Mouse (Mus musculus) embryo, embryonic 11.5 days (tissue): Measurements from ENCODE around the gene Ajap1.

ENCODE experiments used
- DNase-seq: peaks from one replicate; pipeline ENCODE4 v3.0.0-alpha.2; 2012; ENCODE audit warnings: low read depth, low spot score

Ajap1 gene

GRCm38 (mm10) chr4:153453496-153453895 is 29.1 kb downstream of the Ajap1 start:
- DNase-seq = no peak

DNA sequence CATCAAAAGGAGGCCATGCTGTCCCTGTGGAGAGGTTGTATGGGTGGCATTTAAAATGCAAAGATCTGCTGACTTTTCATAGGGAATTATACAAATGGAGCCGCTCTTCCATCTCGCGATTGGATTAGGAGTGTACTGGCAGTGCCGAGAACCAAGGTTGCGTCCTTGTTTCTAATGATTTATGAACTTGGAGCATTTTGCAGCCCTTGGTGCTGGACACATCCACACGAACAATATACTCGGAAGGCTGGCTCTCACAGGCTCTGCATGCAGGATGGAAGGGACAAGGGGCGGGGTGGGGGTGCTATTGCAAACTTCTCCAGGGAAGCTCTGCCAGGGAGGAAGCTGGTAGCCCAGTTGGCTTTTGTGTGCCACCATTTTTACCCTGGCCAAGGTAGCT is 31.1 kb downstream of the Ajap1 start:
- DNase-seq = no peak

DNA sequence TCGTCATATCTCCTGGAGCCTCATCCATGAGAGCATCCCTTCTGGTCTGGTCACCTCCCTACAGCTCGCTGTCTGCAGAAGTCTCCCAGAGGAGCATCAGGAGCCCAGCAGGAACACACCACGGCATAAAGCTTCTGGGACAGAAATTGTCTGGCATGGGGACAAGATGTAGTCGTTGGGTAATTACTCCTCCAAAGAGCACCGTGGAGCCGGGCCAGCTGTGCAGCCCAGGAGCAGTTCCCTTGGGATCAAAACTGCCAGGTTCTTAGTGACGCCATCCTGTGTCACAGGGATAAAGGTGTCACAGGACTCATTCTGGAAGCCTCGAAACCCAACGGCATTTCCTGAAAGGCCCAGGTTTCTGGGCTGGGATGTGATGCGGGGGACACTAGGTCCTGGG is 40.1 kb downstream of the Ajap1 start:
- DNase-seq = no peak

DNA sequence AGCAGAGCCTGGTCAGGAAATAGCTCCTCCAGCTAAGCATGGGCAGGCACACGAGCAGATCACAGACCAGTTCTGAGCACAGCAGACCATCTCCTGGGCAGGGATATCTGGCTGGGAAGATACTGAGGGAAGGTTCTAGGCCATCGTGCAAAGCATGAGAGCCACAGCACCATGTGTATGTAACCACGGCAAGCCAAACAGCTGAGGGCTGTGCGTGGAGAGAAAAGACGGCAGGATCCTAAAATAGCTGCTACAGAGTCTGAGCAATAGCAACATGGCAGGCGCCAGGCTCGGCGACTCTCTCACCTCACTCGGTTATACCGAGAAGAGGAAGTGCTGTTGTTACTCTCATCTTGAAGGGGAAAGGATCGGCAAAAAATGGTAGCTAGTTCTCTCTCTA is 42.7 kb downstream of the Ajap1 start:
- DNase-seq = no peak

DNA sequence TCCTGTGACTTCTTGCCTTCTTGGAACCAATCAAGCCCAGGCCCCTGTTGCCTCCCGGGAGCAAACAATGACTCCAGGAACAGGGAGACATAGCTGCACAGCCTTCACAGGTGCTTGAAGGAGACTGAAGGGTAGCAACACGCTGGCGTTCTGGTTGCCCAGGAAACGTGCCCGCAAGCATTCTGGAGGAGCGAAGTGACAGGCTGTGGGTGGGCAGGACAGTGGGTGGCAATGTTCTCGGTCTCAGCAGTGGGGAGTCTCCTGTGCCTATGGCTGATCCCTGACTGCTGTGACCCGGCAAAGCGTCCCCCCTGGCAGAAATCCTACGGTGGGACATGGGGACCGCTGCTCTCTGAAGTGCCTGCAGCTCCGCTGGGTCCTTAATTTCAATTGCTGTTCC is 43.6 kb downstream of the Ajap1 start:
- no peak for DNase-seq

DNA sequence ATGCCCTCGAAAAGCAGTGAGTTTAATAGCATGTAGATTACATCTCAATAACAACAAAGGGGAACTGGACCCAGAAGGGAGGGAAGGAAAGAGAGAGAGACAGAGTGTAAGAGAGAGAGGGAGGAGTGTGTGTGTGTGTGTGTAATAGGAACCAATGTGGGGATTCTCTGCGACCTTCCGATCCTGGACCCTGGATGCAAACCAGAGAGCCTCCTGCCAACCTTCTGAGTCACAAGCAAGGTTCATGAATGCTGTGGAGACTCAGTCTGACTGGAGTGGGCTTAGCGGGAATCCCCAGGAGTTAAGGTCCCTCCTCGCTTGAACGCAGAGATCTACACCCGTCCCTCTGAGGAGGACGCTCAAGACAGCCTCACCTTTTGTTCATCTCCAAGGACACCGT is 45.4 kb downstream of the Ajap1 start:
- no peak for DNase-seq

DNA sequence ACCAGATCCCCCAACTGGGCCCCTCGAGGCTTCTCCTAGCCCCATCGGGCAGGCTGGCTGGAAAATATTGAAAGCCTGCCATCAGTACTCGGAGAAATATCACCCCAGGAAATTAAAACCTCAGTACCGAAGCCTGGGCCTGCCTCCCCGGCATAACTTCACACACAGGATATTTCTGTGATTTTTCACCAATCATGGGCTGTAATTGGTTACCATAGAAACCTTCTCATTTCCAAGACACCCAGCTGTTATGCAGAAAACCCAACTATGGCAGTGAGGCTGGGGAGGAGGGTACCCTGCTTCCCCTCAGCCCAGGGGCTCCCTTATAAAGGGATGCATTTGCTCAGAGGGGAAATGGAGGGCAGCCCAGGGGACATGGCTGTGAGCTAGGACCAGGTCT is 46.7 kb downstream of the Ajap1 start:
- DNase-seq = no peak

DNA sequence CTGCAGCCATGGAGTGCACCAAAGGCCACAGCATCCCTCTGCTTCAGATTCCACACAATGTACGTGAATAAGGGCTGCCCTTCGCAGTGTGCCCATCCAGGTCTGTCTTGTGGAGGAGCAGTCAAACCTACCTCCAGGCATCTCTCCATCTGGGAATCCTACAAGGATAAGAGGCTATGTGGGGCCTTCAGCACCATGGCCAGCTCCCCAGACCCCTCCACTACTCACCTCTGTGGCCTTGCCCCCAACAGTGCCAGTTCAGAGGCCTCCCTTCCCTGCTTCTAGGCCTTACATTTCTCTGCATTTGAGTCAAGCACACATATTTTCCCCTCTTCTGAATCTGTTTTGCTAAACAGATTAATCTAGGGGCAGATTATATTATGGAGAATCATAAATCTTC is 52.6 kb downstream of the Ajap1 start:
- DNase-seq = peak; percentile 36

- DNase-seq = no peak
Measured at GRCm38 (mm10) chr4:153425961-153426656, 56.5 kb downstream of the Ajap1 start.

DNA sequence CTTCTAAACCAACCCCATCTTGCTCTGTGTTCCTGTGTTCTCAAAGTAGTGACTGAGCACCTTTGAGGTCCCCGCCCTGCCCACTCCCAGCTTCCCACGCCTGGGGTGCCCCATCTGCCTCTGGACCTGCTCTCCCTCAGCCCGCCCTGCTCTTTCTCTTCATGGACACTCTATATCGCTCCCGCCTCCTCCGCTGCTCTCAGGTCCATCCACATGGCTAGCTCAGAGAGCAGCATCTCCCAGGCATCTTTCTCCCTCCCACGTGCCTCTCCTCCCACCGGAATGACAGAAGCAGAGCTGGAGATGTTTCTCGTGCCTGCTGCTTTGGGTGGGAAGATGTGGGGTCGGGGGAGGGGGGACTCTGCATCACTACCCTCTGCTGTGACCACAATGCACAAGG is 58.3 kb downstream of the Ajap1 start:
- DNase-seq = no peak

GRCm38 (mm10) chr4:153417926-153418325 is 64.7 kb downstream of the Ajap1 start:
- DNase-seq = peak; percentile 45

DNA sequence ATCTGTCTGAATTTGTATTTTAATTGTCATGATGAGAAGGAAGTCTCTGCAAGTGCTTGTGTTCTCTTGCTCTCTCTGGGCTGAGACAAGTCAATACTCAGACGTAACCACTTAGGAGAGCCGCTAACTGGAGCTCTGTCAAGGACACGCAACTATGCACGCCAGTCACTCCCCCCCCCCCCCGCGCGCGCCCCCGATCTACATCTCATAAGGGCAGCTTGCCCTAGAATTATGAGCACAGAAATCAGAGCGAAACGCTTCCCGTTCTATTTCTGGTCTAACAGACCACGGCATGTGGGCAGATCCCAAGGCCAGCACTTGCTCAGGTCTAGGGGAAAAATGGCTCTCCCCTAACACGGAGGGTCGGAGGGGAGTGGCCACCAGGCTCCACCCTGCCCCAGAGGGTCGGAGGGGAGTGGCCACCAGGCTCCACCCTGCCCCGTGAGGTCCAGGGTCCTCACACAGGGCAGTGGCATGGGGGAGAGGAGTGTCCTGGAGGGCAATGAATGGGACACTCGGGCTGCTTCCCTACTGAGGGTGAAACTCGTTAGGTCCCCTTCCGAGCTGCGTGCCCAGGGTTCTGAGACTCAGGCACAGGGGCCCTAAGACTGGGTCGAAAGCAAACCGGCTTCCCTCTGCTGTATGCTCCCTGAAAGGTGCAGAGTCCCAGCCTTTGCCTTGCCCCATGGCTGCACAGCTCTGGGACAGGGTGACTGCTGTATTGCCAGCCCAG is 65.3 kb downstream of the Ajap1 start:
- peak; percentile 20 for DNase-seq

DNA sequence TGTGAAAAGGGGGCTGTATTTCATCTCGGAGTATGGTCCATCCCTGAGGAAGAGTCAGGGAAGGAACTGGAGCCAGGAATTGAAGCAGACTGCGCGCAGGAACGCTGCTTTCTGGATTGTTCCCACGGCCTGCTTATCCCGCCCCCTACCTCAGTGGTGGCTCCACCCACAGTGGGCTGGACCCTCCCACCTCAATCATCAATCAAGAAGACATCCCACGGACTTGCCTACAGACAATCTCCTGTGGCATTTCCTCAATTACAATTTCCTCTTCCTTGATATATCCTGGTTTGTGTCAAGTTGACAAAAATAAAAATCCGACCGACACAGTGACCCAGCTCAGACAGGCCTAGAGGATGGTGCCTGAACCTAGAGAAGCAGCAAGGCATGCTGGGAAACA is 66.5 kb downstream of the Ajap1 start:
- DNase-seq = no peak

DNA sequence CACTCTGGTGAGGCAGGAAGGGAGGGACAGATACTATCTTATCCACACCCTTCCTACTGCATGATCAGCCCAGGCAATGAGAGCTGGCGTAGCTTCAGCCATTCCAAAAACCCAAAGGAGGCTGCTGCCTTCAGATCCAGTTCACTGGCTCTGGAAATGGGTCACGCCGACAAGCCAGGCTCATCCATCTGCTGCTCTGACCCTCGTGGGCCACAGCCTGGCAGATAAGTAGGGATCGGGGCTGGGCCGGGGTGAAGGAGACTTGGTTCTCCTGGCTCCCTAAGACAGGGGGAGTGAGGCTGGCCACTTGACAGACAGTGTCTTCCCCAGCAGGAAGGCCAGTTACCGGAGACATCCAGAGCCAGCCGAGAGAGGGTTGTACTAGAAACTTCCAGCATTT is 84.2 kb downstream of the Ajap1 start:
- DNase-seq = no peak

DNA sequence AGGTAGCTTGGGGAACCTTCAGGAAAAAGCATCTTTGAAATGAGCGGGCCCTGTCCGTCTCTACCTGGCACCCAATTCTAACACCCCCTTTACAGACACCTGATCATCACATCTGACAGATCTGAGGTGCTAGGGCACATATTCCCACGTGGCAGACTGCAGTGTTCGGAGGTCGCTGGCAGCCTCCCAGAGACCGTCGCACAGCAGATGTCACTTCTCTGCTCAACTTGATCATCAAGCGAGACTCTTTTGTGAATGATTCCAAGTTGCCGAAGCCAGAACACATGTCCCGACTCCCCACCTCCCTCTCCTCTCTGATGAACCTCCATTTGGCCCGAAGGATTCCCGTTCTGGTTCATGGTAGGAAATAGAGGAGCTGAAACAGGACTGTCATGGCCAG is 95.1 kb downstream of the Ajap1 start:
- DNase-seq = no peak

DNA sequence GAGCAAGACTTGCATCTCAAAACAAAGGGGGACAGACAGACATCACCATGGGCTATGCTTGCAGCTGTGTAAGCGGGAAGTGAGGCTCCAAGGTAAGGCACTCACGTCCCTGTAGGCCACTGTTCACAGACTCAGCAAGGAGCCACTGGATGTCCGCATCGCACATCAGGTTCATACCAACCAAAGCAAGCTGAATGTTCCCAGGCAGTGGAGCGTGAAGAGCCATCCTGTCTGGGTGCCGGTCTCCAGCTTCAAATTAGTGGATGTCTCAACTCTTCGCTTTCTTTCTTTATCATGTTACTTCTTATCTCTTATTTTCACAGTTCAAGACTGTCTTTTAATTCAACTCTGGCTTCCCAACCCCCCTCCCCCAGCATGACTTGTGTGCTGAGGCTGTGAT is 101.2 kb downstream of the Ajap1 start:
- no peak for DNase-seq

GRCm38 (mm10) chr4:153380885-153381284 is 101.7 kb downstream of the Ajap1 start:
- no peak for DNase-seq

DNA sequence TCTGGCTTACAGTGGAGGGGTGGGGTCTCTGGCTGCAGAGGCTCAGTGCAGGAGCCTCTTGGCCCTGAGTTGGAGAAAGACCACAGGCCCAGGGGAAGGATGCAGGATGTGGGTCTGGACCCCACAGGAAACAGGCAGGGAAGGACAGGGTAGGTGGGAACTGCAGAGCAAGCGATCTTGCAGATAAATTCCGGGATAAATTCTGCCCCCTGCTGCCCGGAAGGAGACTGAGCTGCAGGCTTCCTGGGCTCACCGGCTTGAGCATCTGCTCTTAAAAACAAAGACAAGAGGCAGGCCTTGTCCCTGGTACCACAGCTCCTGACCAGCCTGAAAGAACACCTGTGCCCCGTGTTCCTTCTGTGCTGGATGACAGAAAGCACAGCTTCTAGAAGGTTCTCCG is 104.6 kb downstream of the Ajap1 start:
- peak; percentile 24 for DNase-seq

DNA sequence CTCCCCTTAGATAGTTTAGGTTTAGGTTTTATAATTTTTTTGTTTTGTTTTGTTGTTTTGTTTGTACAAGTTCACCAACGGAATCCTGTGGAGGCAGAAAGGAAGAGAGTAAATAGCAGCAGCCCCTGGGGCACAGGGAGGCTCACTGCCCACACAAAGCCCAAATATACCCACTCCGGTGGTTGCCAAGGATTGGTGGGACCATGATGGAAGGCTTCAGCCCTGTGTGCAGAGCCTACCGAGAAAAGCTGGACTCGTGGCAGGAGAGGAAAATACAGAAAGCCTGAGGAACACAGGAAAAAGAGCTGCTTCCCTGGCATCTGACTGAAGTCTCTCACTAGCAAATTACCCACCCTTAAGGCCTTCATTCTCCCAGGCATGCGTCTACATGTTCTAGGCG is 108.4 kb downstream of the Ajap1 start:
- no peak for DNase-seq

DNA sequence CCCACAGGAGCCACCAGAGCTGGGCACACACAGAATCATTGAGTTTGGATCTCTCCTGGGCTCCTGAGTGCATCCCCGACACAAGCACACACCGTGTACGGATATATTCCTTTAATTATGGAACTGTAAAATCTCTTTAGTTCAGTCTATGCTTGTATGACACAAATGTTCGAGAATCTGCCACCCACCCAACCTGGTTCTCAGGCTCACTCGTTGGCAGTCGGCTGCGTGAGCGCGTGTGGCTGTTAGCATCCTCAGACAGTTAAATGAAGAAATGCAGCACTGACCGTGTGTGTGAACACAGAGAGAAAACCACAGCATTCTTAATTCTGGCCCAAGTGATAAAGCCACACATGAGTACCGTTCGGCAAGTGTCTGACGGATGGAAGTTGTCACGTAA is 109.5 kb downstream of the Ajap1 start:
- no peak for DNase-seq

- no peak for DNase-seq
Measured at GRCm38 (mm10) chr4:153368620-153369159, 113.9 kb downstream of the Ajap1 start.

GRCm38 (mm10) chr4:153360868-153361545 is 121.6 kb downstream of the Ajap1 start:
- DNase-seq = no peak

DNA sequence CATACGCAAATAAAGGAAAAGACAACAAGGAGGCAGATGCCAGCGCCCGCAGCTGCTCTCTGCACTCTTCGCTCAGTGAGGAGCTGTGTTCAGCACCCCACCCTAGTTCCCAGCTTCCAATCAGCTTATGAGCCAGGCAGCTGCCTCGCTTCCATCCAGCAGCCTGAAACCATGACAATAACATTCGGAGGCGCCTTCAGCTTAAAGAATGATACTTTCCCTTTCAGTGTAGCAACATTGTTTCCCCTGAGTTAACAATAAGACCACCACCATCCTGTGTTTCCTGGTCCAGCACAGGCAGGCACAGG is 124.4 kb downstream of the Ajap1 start:
- no peak for DNase-seq
